Mouse (Mus musculus) testis, adult 2 months (tissue): ENCODE measurements around the gene Gm11937.

Experiments used
- CTCF ChIP-seq: fragments of 200-500 bp; IDR thresholded peaks from 2 replicates; pipeline ENCODE4 v1.5.1; 2012; ENCODE audit warnings: low read depth, mild to moderate bottlenecking, inconsistent platforms, low read length, moderate library complexity; ENCODE audit not compliant: control insufficient read depth, insufficient read depth, insufficient replicate concordance
- POLR2A ChIP-seq: fragments of 200-500 bp; IDR thresholded peaks from 2 replicates; pipeline ENCODE4 v1.6.1; 2012; ENCODE audit warnings: low read depth, mild to moderate bottlenecking, inconsistent platforms, low read length, moderate library complexity; ENCODE audit not compliant: control insufficient read depth

DNA sequence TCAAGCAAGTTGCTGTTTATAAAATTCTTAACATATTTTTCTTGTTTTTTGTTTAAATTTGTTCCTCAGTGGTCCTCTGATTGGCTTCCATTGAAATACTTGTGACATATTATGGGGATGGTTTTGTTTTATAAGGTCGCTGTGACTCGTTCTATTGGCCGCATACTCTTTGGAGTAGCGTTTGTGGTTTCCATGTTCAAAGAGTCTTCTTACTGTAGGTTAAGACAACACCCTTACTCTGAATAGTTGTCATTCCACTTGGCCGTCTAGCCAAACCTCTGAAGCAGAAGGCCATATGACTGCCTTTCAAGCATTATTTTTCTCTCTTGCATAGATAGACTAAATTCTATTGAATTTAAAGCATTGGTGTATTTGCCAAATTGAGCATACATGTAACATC, 28.9 kb downstream of the Gm11937 start:
- TF ChIP-seq CTCF, result no peak
- TF ChIP-seq POLR2A, result no peak
